Mouse (Mus musculus): ENCODE measurements around the gene Mtg2. TPM values are rescaled to one million over a fixed set of nuclear protein-coding genes. Genes with fewer than 3 reads are reported as not detected.

Gene Mtg2
- total RNA-seq, 1 experiment: 33.9 TPM

DNA sequence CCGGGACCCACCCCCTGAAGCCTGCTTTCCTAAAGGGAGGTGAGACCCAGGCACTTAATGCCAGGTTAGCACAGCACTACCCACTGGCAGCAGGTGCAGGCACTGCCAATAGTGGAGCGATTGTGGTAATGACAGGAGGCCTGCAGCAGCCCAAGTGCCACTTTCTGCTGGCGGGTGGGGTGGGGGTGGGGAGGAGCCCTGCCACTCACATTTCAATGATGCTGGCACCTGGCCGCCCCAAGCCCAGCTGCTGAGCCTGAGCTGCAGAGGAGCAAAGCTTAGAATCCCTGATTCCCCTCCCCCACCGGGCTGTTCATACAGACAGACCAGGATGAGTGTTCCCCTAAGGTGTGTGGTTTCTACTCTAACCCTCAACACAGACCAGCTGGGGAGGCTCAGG, 25.3 kb downstream of the Mtg2 start:
- Histone ChIP-seq H3K4me1 (ENCODE audit: control insufficient read depth in 2 of 2, insufficient read depth in 2 of 2, low read length in 2 of 2, poor library complexity in 1 of 2) (peaks cover 2 to 25% of the 10 kb centered on the region in 2 experiments; a peak in 2 of 4 replicates), H3K9me3 (ENCODE audit: control insufficient read depth, insufficient read depth, low read depth, low read length) (no peaks in the 10 kb centered on the region), H3K9ac (ENCODE audit: insufficient read depth, low read depth, low read length, poor library complexity, severe bottlenecking) (no peak overlapping the region), H3K36me3 (ENCODE audit: control insufficient read depth, insufficient read depth, low read length, poor library complexity, severe bottlenecking) (no peaks in the 10 kb centered on the region), H3K27ac (ENCODE audit: insufficient read depth, low read depth, low read length, poor library complexity, severe bottlenecking) (no peak overlapping the region), H3K4me3 (ENCODE audit: insufficient read depth in 1 of 2, low read depth in 1 of 2, low read length in 2 of 2, poor library complexity in 1 of 2, severe bottlenecking in 1 of 2) (no peak overlapping the region)
- TF ChIP-seq HCFC1 (IDR thresholded peaks at IDR 0.05; ENCODE audit: borderline replicate concordance, insufficient read depth, low read length) (no peak), CHD2 (IDR thresholded peaks at IDR 0.05; ENCODE audit: low read depth, low read length) (no peak), MAFK (IDR thresholded peaks at IDR 0.05; ENCODE audit: insufficient read depth, low read depth, low read length) (no peak), ZC3H11A (IDR thresholded peaks at IDR 0.05; ENCODE audit: borderline replicate concordance, low read depth, low read length) (no peak), ZNF384 (IDR thresholded peaks at IDR 0.05; ENCODE audit: low read depth, low read length) (no peak)
- no peak for DNase-seq (ENCODE audit: low read depth, low spot score)
- in situ Hi-C loops (cut with MboI; ENCODE audit: low sequenced_read_pairs in 2 of 2, unreplicated experiment in 2 of 2): no loop called here

DNA sequence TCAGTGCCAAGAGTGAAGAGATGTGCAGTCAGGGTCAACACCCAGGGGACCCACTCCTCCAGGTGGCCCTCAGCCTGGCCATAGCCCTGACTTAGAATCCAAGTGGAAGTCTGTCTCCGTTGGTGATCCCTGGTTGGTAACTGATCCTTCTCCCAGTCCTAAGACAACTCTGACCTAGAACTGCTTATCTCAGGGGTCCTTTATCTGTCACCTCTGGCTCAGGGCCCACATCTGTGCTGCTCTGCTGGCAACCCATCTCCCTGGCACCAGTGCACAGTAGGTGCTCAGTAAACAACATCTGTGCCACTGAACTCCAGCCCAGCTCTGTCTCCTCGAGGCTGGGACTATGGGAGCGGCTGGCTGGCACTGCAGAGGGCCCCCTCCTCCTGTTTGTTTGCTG, 27.2 kb downstream of the Mtg2 start:
- in situ Hi-C loops (cut with MboI; ENCODE audit: low sequenced_read_pairs in 2 of 2, unreplicated experiment in 2 of 2): no loop called here

DNA sequence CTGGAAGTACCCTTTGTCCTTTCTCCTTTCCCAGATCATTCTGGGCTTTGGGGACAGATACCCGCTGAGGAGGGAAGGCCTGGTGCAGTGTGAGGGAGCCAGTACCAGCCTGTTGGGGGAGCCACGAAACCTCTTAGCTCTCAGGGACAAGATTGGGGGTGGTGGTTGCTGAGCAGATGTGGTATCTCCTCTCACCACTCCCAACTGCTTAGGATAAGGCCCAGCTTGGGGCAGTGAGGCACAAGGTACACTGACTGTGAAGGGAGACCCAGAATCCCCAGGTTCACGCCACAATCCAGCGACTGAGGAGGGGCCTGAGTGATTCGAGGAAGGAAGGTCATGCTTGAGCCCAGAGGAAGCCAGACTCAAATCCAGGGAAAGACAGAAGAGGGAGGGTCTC, 27.8 kb downstream of the Mtg2 start:
- TF ChIP-seq ZC3H11A (IDR thresholded peaks at IDR 0.05; ENCODE audit: borderline replicate concordance, low read depth, low read length): no peak
- no peak for TF ChIP-seq MAFK (IDR thresholded peaks at IDR 0.05; ENCODE audit: insufficient read depth, low read depth, low read length)
- TF ChIP-seq HCFC1 (IDR thresholded peaks at IDR 0.05; ENCODE audit: borderline replicate concordance, insufficient read depth, low read length): no peak
- TF ChIP-seq CHD2 (IDR thresholded peaks at IDR 0.05; ENCODE audit: low read depth, low read length): no peak
- no peak for TF ChIP-seq ZNF384 (IDR thresholded peaks at IDR 0.05; ENCODE audit: low read depth, low read length)
- Histone ChIP-seq H3K27ac (ENCODE audit: insufficient read depth, low read depth, low read length, poor library complexity, severe bottlenecking) (no peak overlapping the region), H3K4me3 (ENCODE audit: insufficient read depth in 1 of 2, low read depth in 1 of 2, low read length in 2 of 2, poor library complexity in 1 of 2, severe bottlenecking in 1 of 2) (no peak overlapping the region), H3K9me3 (ENCODE audit: control insufficient read depth, insufficient read depth, low read depth, low read length) (no peaks in the 10 kb centered on the region), H3K36me3 (ENCODE audit: control insufficient read depth, insufficient read depth, low read length, poor library complexity, severe bottlenecking) (no peaks in the 10 kb centered on the region), H3K9ac (ENCODE audit: insufficient read depth, low read depth, low read length, poor library complexity, severe bottlenecking) (no peak overlapping the region), H3K4me1 (ENCODE audit: control insufficient read depth in 2 of 2, insufficient read depth in 2 of 2, low read length in 2 of 2, poor library complexity in 1 of 2) (peaks cover 2 to 25% of the 10 kb centered on the region in 2 experiments; a peak in 2 of 4 replicates)
- no peak for DNase-seq (ENCODE audit: low read depth, low spot score)
- in situ Hi-C loops (cut with MboI; ENCODE audit: low sequenced_read_pairs in 2 of 2, unreplicated experiment in 2 of 2): no loop called here

More for the DNA sequence above, 27.2 kb downstream of the Mtg2 start:
- Histone ChIP-seq H3K9ac (ENCODE audit: insufficient read depth, low read depth, low read length, poor library complexity, severe bottlenecking) (no peak overlapping the region), H3K9me3 (ENCODE audit: control insufficient read depth, insufficient read depth, low read depth, low read length) (no peaks in the 10 kb centered on the region), H3K27ac (ENCODE audit: insufficient read depth, low read depth, low read length, poor library complexity, severe bottlenecking) (no peak overlapping the region), H3K36me3 (ENCODE audit: control insufficient read depth, insufficient read depth, low read length, poor library complexity, severe bottlenecking) (no peaks in the 10 kb centered on the region), H3K4me3 (ENCODE audit: insufficient read depth in 1 of 2, low read depth in 1 of 2, low read length in 2 of 2, poor library complexity in 1 of 2, severe bottlenecking in 1 of 2) (no peak overlapping the region), H3K4me1 (ENCODE audit: control insufficient read depth in 2 of 2, insufficient read depth in 2 of 2, low read length in 2 of 2, poor library complexity in 1 of 2) (peaks cover 2 to 25% of the 10 kb centered on the region in 2 experiments; a peak in 2 of 4 replicates)
- TF ChIP-seq HCFC1 (IDR thresholded peaks at IDR 0.05; ENCODE audit: borderline replicate concordance, insufficient read depth, low read length): no peak
- no peak for TF ChIP-seq ZC3H11A (IDR thresholded peaks at IDR 0.05; ENCODE audit: borderline replicate concordance, low read depth, low read length)
- no peak for TF ChIP-seq CHD2 (IDR thresholded peaks at IDR 0.05; ENCODE audit: low read depth, low read length)
- no peak for TF ChIP-seq MAFK (IDR thresholded peaks at IDR 0.05; ENCODE audit: insufficient read depth, low read depth, low read length)
- no peak for DNase-seq (ENCODE audit: low read depth, low spot score)

DNA sequence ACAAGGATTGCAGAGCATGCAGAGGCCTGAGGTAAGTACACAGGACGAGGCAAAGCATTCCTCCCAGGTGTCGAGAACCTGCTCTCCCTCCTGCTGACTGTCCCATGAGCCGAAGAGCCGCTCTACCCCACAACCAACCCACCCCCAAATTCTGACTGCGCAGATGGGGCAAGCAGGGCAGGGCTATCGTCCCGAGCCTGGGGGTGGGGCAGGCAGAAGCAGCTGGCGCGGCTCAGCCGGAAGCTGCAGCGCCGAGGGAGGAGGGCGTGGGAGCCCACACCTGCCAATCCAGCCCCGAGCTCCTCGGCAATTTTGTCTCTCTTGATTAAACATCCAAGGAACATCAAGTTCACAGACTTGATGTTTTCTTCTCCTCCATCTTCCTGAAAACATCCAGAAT, 29.1 kb downstream of the Mtg2 start:
- H3K36me3 ChIP-seq (ENCODE audit: control insufficient read depth, insufficient read depth, low read length, poor library complexity, severe bottlenecking): no peaks in the 10 kb centered on the region
- peaks cover 2 to 25% of the 10 kb centered on the region in 2 experiments; a peak in 2 of 4 replicates for H3K4me1 ChIP-seq (ENCODE audit: control insufficient read depth in 2 of 2, insufficient read depth in 2 of 2, low read length in 2 of 2, poor library complexity in 1 of 2)
- peak overlapping the region in 1 of 2 experiments; percentile 2; a peak in 1 of 4 replicates for H3K4me3 ChIP-seq (ENCODE audit: insufficient read depth in 1 of 2, low read depth in 1 of 2, low read length in 2 of 2, poor library complexity in 1 of 2, severe bottlenecking in 1 of 2)
- DNase-seq (ENCODE audit: low read depth, low spot score): no peak
- in situ Hi-C loops (cut with MboI; ENCODE audit: low sequenced_read_pairs in 2 of 2, unreplicated experiment in 2 of 2): no loop called here
- TF ChIP-seq ZNF384 (IDR thresholded peaks at IDR 0.05; ENCODE audit: low read depth, low read length) (no peak), ZC3H11A (IDR thresholded peaks at IDR 0.05; ENCODE audit: borderline replicate concordance, low read depth, low read length) (no peak), HCFC1 (IDR thresholded peaks at IDR 0.05; ENCODE audit: borderline replicate concordance, insufficient read depth, low read length) (no peak), MAFK (IDR thresholded peaks at IDR 0.05; ENCODE audit: insufficient read depth, low read depth, low read length) (no peak), CHD2 (IDR thresholded peaks at IDR 0.05; ENCODE audit: low read depth, low read length) (no peak)
- no peak overlapping the region for H3K9ac ChIP-seq (ENCODE audit: insufficient read depth, low read depth, low read length, poor library complexity, severe bottlenecking)
- no peak overlapping the region for H3K27ac ChIP-seq (ENCODE audit: insufficient read depth, low read depth, low read length, poor library complexity, severe bottlenecking)
- no peaks in the 10 kb centered on the region for H3K9me3 ChIP-seq (ENCODE audit: control insufficient read depth, insufficient read depth, low read depth, low read length)

Data from ES-E14 (cell line).